Mouse (Mus musculus) lung, embryonic 16.5 days (tissue): ENCODE measurements around the gene Tnrc6a. TPM values are rescaled to one million over a fixed set of nuclear protein-coding genes. Genes with fewer than 3 reads are reported as not detected.

Experiments
- ATAC-seq: fragments of 200-750 bp; cut with Nextera tagmentation; 2 replicates; pipeline ENCODE4 v1.8.0; 2017; ENCODE audit warnings: low read depth, mild to moderate bottlenecking, moderate library complexity
- H3K27ac ChIP-seq: fragments of 300-500 bp; sonication (generic); 2 replicates; pipeline ENCODE4 v1.5.1; 2014; ENCODE audit warnings: mild to moderate bottlenecking, control low read depth, low read length
- H3K27me3 ChIP-seq: fragments of 300-500 bp; sonication (generic); 2 replicates; pipeline ENCODE4 v1.6.1; 2014; ENCODE audit warnings: low read depth, low read length, mixed read lengths; ENCODE audit not compliant: control insufficient read depth, insufficient read depth
- H3K36me3 ChIP-seq: fragments of 300-500 bp; sonication (generic); 2 replicates; pipeline ENCODE4 v1.6.1; 2014; ENCODE audit warnings: low read length; ENCODE audit not compliant: control insufficient read depth, insufficient read depth
- H3K4me1 ChIP-seq: fragments of 300-500 bp; sonication (generic); replicated peaks from 2 replicates; pipeline ENCODE4 v1.6.1; 2014; ENCODE audit warnings: low read length, mixed read lengths; ENCODE audit not compliant: control insufficient read depth, insufficient read depth
- H3K4me2 ChIP-seq: fragments of 300-500 bp; sonication (generic); 2 replicates; pipeline ENCODE4 v1.6.1; 2014; ENCODE audit warnings: low read depth, low read length, control low read depth
- H3K4me3 ChIP-seq: fragments of 300-500 bp; sonication (generic); 2 replicates; pipeline ENCODE4 v1.5.1; 2014; ENCODE audit warnings: mild to moderate bottlenecking, low read length, control low read depth
- H3K9ac ChIP-seq: fragments of 300-500 bp; sonication (generic); 2 replicates; pipeline ENCODE4 v1.6.1; 2014; ENCODE audit warnings: low read length, control low read depth
- H3K9me3 ChIP-seq: fragments of 300-500 bp; sonication (generic); 2 replicates; pipeline ENCODE4 v1.6.1; 2016; ENCODE audit warnings: low read length; ENCODE audit not compliant: control insufficient read depth
- WGBS: fragments of 180-500 bp; shearing (Covaris S2); extraction: QIAGEN DNeasy Blood & Tissue Kit; methylation state at CpG from one replicate; pipeline ENCODE4 v1.1.7; 2014; 5-methylcytosine and 5-hydroxymethylcytosine counted together
- polyA plus RNA-seq: library from polyadenylated mRNA; unstranded; fragments of >200 nt; fragmentation: Nextera tagmentation; extraction: Ambion mirVana; gene quantifications from 2 replicates; pipeline ENCODE4 v1.2.1, GENCODE M21; 2015

Gene Tnrc6a
- polyA plus RNA-seq, 1 experiment from 2014 or later, result 41.9 TPM

DNA sequence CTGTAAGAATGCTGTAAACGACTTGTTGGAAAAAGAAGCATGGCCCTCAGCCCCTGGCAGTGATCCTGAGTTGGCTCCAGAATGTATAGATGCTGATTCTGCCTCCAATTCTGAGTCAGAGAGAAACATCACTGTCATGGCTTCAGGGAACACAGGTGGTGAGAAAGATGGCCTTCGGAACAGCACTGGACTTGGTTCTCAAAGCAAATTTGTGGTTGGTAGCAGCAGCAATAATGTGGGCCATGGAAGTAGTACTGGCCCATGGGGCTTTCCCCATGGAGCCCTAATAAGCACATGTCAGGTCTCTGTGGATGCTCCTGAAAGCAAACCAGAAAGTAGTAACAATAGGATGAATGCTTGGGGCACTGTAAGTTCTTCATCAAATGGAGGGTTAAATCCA is 45.9 kb downstream of the Tnrc6a start:
- Histone ChIP-seq H3K4me2 (no peak overlapping the region), H3K27ac (no peak overlapping the region), H3K9ac (no peak overlapping the region), H3K4me3 (no peak overlapping the region), H3K9me3 (no peaks in the 10 kb centered on the region), H3K27me3 (no peaks in the 10 kb centered on the region), H3K36me3 (peaks cover 69% of the 10 kb centered on the region), H3K4me1 (no peaks in the 10 kb centered on the region)
- WGBS, result 90% methylated on average over 2 of the region's 2 CpGs
- no peak for ATAC-seq

DNA sequence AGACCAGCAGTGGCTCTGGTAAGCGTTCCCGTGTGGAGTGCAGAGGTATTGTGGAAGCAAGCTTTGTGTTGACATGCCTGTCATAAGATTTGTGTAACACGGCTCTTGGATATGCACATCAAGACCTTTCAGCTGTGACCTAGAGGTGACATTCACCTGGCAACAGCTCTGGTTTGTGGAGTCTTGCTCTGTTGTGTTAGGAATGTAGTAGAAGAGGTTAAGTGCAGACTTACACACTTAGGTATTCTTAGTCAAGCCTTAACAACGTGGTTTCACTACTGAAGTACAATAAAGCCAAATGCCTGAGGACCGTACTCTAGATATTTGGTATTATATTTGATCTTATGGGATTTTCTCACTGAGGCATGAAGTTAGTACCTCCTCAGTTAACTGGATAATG is 48.4 kb downstream of the Tnrc6a start:
- H3K4me2 ChIP-seq, result no peak overlapping the region
- WGBS, result 68% methylated on average over 5 of the region's 5 CpGs
- no peak for ATAC-seq
- no peaks in the 10 kb centered on the region for H3K27me3 ChIP-seq
- H3K9me3 ChIP-seq, result no peaks in the 10 kb centered on the region
- H3K4me1 ChIP-seq, result no peaks in the 10 kb centered on the region
- no peak overlapping the region for H3K9ac ChIP-seq
- H3K27ac ChIP-seq, result no peak overlapping the region
- H3K4me3 ChIP-seq, result no peak overlapping the region
- H3K36me3 ChIP-seq, result peaks cover 57% of the 10 kb centered on the region

DNA sequence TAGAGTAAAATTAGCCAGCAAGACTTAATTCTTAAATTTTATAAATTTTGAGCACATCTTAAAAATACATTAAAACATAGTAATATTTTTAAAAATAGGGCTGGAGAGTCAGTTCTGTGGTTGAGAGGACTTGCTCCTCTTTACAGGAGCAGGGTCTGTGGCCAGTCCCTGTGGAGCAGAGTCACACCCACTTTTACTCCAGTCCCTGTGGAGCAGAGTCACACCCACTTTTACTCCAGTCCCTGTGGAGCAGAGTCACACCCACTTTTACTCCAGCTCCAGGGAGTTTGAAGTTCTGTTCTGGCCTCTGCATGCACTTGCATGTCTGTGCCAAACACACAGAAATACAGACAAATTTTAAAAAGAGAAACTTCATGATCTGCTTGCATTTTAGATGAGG is 53.5 kb downstream of the Tnrc6a start:
- Histone ChIP-seq H3K4me1 (no peaks in the 10 kb centered on the region), H3K9me3 (no peaks in the 10 kb centered on the region), H3K27me3 (no peaks in the 10 kb centered on the region), H3K9ac (no peak overlapping the region), H3K4me3 (no peak overlapping the region), H3K36me3 (peaks cover 56% of the 10 kb centered on the region), H3K4me2 (no peak overlapping the region), H3K27ac (no peak overlapping the region)
- ATAC-seq, result no peak

DNA sequence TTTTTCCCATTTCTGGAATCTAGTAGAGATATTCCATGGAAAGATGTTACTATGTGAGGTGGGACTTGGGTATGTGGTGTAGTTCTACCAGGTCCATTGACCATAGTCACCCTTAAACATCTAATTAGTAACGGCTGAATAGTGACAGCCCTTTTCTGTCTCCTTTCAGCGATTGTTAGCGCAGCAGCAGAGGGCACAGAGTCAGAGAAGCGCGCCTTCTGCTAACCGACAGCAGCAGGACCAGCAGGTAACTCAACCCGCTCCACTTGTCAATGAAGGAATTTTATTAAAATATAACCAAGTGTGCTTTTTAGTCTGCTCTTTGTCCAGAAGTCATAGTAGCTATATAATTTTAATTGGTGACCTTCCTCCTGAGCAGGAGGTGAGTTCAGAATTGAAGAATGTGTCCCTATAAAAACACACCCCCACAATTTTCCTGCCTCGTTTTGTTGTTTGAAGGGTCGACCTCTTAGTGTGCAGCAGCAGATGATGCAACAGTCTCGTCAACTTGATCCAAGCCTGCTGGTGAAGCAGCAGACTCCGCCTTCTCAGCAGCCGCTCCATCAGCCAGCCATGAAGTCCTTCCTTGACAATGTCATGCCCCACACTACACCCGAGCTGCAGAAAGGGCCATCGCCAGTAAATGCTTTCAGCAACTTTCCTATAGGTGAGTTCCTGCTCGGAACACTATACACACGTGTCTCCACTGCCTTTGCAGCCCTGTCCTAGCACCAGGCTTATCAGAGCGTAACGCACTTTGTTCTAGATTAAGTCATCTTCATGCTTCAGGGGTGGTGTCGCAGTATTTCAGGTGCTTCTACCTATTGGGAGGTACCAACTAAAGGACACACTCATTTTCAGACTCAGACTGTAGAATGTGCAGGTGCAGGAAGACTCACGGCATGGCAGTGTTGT is 58.4 kb downstream of the Tnrc6a start:
- H3K27ac ChIP-seq, result no peak overlapping the region
- WGBS, result 80% methylated on average over 20 of the region's 20 CpGs

DNA sequence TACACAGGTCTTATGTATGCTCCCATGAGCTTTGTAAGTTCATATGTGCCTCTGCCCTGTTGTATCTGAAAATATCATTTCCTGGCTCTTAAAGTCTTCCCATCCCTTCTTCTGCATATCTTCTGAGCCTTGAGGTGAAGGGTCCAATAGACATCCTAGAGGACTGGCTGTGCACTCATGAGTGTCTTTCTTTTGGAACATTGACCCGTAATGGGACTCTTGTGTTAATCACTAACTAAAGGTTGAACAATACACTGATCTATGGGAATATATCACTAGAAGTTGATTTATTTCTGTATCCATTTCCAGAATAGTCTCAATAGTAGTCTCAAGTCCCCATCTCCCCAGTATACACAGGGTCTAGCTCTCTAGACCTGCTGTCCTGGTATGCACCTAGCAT is 61.2 kb downstream of the Tnrc6a start:
- no peak for ATAC-seq
- no peak overlapping the region for H3K27ac ChIP-seq
- WGBS, result 92% methylated on average over 1 of the region's 1 CpGs
- no peaks in the 10 kb centered on the region for H3K9me3 ChIP-seq
- no peak overlapping the region for H3K4me2 ChIP-seq
- H3K27me3 ChIP-seq, result no peaks in the 10 kb centered on the region
- H3K4me1 ChIP-seq, result no peaks in the 10 kb centered on the region
- H3K9ac ChIP-seq, result no peak overlapping the region
- peaks cover 80% of the 10 kb centered on the region for H3K36me3 ChIP-seq
- no peak overlapping the region for H3K4me3 ChIP-seq

More for the DNA sequence above, 58.4 kb downstream of the Tnrc6a start:
- Histone ChIP-seq H3K4me3 (no peak overlapping the region), H3K9ac (no peak overlapping the region), H3K27me3 (no peaks in the 10 kb centered on the region), H3K9me3 (no peaks in the 10 kb centered on the region), H3K4me1 (no peaks in the 10 kb centered on the region), H3K36me3 (peaks cover 73% of the 10 kb centered on the region), H3K4me2 (no peak overlapping the region)
- no peak for ATAC-seq

DNA sequence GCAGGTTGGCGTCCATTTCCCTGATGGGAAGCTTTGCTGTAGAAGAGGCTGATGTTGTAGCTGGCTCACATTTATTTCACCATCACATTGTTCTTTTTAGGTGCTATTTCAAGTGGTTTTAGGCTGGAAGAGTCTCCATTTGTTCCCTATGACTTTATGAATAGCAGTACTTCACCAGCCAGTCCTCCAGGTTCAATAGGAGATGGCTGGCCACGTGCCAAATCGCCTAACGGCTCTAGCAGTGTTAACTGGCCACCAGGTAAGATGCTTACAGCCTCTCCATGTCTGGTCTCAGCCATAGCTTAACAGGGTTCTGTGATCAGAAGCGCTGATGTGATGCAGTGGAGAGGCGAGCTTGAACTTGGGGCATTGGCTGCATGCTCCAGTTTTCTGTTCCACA is 62.8 kb downstream of the Tnrc6a start:
- H3K27me3 ChIP-seq, result no peaks in the 10 kb centered on the region
- H3K9me3 ChIP-seq, result no peaks in the 10 kb centered on the region
- WGBS, result 80% methylated on average over 6 of the region's 6 CpGs
- no peaks in the 10 kb centered on the region for H3K4me1 ChIP-seq
- H3K4me2 ChIP-seq, result no peak overlapping the region
- no peak for ATAC-seq
- no peak overlapping the region for H3K27ac ChIP-seq
- H3K4me3 ChIP-seq, result no peak overlapping the region
- no peak overlapping the region for H3K9ac ChIP-seq
- H3K36me3 ChIP-seq, result peaks cover 77% of the 10 kb centered on the region

DNA sequence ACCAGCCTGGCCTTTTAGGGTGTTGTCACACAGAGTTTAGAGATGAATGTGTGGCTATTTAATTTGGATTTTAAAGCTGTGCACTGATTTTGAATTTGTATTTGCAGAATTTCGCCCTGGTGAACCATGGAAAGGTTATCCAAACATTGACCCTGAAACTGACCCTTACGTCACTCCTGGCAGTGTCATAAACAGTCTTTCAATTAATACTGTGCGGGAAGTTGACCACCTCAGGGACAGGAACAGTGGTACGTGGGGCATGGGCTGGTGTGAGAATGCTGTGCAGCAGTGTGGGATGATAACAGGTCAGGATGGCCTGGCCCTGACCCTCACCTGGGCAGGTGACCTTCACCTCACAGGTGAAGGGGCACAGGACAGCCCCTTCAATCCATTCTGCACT is 63.6 kb downstream of the Tnrc6a start:
- Histone ChIP-seq H3K9ac (no peak overlapping the region), H3K4me3 (no peak overlapping the region), H3K9me3 (no peaks in the 10 kb centered on the region), H3K27me3 (no peaks in the 10 kb centered on the region), H3K27ac (no peak overlapping the region), H3K4me1 (no peaks in the 10 kb centered on the region), H3K4me2 (no peak overlapping the region), H3K36me3 (peaks cover 75% of the 10 kb centered on the region)
- WGBS, result 55% methylated on average over 4 of the region's 4 CpGs
- ATAC-seq, result no peak

DNA sequence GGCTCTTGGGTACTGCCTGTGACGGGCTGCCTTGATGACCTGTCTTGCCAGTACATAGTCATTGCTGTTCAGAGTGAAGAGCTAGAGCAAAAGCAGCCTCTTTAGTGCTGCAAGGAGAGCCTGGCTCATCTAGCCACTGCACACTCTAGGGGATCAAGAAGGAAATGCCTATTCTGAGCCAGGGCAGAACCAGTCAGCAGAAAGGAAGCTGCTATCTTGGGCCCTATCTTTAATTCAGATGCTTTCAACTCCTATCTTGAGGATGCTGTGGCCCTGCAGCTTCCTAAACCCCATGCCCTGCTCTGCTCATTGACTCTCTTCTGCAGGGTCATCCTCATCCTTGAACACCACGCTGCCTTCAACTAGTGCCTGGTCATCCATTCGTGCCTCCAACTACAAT is 64.8 kb downstream of the Tnrc6a start:
- no peaks in the 10 kb centered on the region for H3K9me3 ChIP-seq
- H3K27ac ChIP-seq, result no peak overlapping the region
- no peaks in the 10 kb centered on the region for H3K4me1 ChIP-seq
- ATAC-seq, result no peak
- no peaks in the 10 kb centered on the region for H3K27me3 ChIP-seq
- 84% methylated on average over 3 of the region's 3 CpGs for WGBS
- no peak overlapping the region for H3K4me2 ChIP-seq
- peaks cover 71% of the 10 kb centered on the region for H3K36me3 ChIP-seq
- no peak overlapping the region for H3K9ac ChIP-seq
- H3K4me3 ChIP-seq, result no peak overlapping the region

DNA sequence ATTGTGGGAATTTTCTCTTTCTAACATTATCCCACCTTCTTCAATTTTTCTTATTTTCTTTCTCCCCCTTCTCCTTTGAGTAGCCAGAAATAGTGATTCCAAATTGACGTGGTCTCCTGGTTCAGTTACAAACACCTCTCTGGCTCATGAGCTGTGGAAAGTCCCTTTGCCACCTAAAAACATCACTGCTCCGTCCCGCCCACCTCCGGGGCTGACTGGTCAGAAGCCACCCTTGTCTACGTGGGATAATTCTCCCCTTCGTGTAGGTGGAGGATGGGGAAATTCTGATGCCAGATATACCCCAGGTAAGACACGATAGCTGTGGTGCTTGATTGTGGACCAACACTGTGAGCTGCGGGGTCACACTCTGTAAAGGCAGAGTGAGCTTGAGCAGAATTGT is 66.1 kb downstream of the Tnrc6a start:
- Histone ChIP-seq H3K9me3 (no peaks in the 10 kb centered on the region), H3K27ac (no peak overlapping the region), H3K4me1 (no peaks in the 10 kb centered on the region), H3K4me2 (no peak overlapping the region), H3K36me3 (peaks cover 61% of the 10 kb centered on the region), H3K9ac (no peak overlapping the region), H3K4me3 (no peak overlapping the region), H3K27me3 (no peaks in the 10 kb centered on the region)
- ATAC-seq, result no peak
- 94% methylated on average over 8 of the region's 8 CpGs for WGBS
